Mouse (Mus musculus): ENCODE data around the gene Sh3bgrl2.

The Sh3bgrl2 gene

GRCm38 (mm10) chr9:83556780-83557771 is 8.9 kb downstream of the Sh3bgrl2 start:
- DNase-seq (ENCODE audit: extremely low spot score, low spot score), result no peak

GRCm38 (mm10) chr9:83560670-83561069 is 12.5 kb downstream of the Sh3bgrl2 start:
- no peak for DNase-seq (ENCODE audit: extremely low spot score, low spot score)

GRCm38 (mm10) chr9:83562889-83563288 is 14.8 kb downstream of the Sh3bgrl2 start:
- no peak for DNase-seq (ENCODE audit: extremely low spot score, low spot score)

GRCm38 (mm10) chr9:83563808-83564549 is 15.9 kb downstream of the Sh3bgrl2 start:
- no peak for DNase-seq (ENCODE audit: extremely low spot score, low spot score)

- DNase-seq (ENCODE audit: extremely low spot score, low spot score), result no peak
Observed at GRCm38 (mm10) chr9:83564934-83565652, 17.0 kb downstream of the Sh3bgrl2 start.

- DNase-seq (ENCODE audit: extremely low spot score, low spot score), result no peak
Observed at GRCm38 (mm10) chr9:83566141-83566540, 18.0 kb downstream of the Sh3bgrl2 start.

GRCm38 (mm10) chr9:83568125-83568524 is 20.0 kb downstream of the Sh3bgrl2 start:
- DNase-seq (ENCODE audit: extremely low spot score, low spot score), result no peak

- no peak for DNase-seq (ENCODE audit: extremely low spot score, low spot score)
Observed at GRCm38 (mm10) chr9:83568937-83569336, 20.8 kb downstream of the Sh3bgrl2 start.

- DNase-seq (ENCODE audit: extremely low spot score, low spot score), result no peak
Observed at GRCm38 (mm10) chr9:83569898-83570297, 21.8 kb downstream of the Sh3bgrl2 start.

- no peak for DNase-seq (ENCODE audit: extremely low spot score, low spot score)
Observed at GRCm38 (mm10) chr9:83571315-83571714, 23.2 kb downstream of the Sh3bgrl2 start.

- DNase-seq (ENCODE audit: extremely low spot score, low spot score), result no peak
Observed at GRCm38 (mm10) chr9:83572326-83572725, 24.2 kb downstream of the Sh3bgrl2 start.

GRCm38 (mm10) chr9:83572870-83573269 is 24.7 kb downstream of the Sh3bgrl2 start:
- DNase-seq (ENCODE audit: extremely low spot score, low spot score), result no peak

- no peak for DNase-seq (ENCODE audit: extremely low spot score, low spot score)
Observed at GRCm38 (mm10) chr9:83573588-83573987, 25.5 kb downstream of the Sh3bgrl2 start.

- no peak for DNase-seq (ENCODE audit: extremely low spot score, low spot score)
Observed at GRCm38 (mm10) chr9:83575403-83575802, 27.3 kb downstream of the Sh3bgrl2 start.

- DNase-seq (ENCODE audit: extremely low spot score, low spot score), result no peak
Observed at GRCm38 (mm10) chr9:83576018-83576688, 28.0 kb downstream of the Sh3bgrl2 start.

GRCm38 (mm10) chr9:83576689-83577057 is 28.5 kb downstream of the Sh3bgrl2 start:
- DNase-seq (ENCODE audit: extremely low spot score, low spot score), result no peak

GRCm38 (mm10) chr9:83577260-83577659 is 29.1 kb downstream of the Sh3bgrl2 start:
- no peak for DNase-seq (ENCODE audit: extremely low spot score, low spot score)

- DNase-seq (ENCODE audit: extremely low spot score, low spot score), result no peak
Observed at GRCm38 (mm10) chr9:83579049-83579448, 30.9 kb downstream of the Sh3bgrl2 start.

GRCm38 (mm10) chr9:83582748-83583147 is 34.6 kb downstream of the Sh3bgrl2 start:
- no peak for DNase-seq (ENCODE audit: extremely low spot score, low spot score)

GRCm38 (mm10) chr9:83586316-83587050 is 38.4 kb downstream of the Sh3bgrl2 start:
- no peak for DNase-seq (ENCODE audit: extremely low spot score, low spot score)
